Mouse (Mus musculus) spleen, adult 12 weeks (tissue): ENCODE results near the gene Ncaph2.

Source experiments
- DNase-seq: peaks from one replicate; pipeline ENCODE4 v3.0.0; 2022; ENCODE audit warnings: low spot score

The Ncaph2 gene

GRCm38 (mm10) chr15:89379429-89379828 lies 23.9 kb downstream of the Ncaph2 start:
- peak; percentile 45 for DNase-seq

- no peak for DNase-seq
Observed at GRCm38 (mm10) chr15:89384617-89385016, 29.1 kb downstream of the Ncaph2 start, which contains the start of gene Klhdc7b. Klhdc7b (plus strand) TSS chr15:89384917.

GRCm38 (mm10) chr15:89387127-89387526 lies 31.6 kb downstream of the Ncaph2 start:
- no peak for DNase-seq

GRCm38 (mm10) chr15:89390081-89390480 lies 34.6 kb downstream of the Ncaph2 start:
- DNase-seq: no peak

GRCm38 (mm10) chr15:89396883-89397282 lies 41.4 kb downstream of the Ncaph2 start:
- no peak for DNase-seq

GRCm38 (mm10) chr15:89398146-89398545 lies 42.6 kb downstream of the Ncaph2 start:
- no peak for DNase-seq

- DNase-seq: no peak
Observed at GRCm38 (mm10) chr15:89399716-89400115, 44.2 kb downstream of the Ncaph2 start.

- no peak for DNase-seq
Observed at GRCm38 (mm10) chr15:89402471-89402870, 47.0 kb downstream of the Ncaph2 start.

- DNase-seq: no peak
Observed at GRCm38 (mm10) chr15:89404831-89405623, 49.5 kb downstream of the Ncaph2 start.

GRCm38 (mm10) chr15:89406691-89407090 lies 51.2 kb downstream of the Ncaph2 start:
- no peak for DNase-seq

- DNase-seq: no peak
Observed at GRCm38 (mm10) chr15:89410118-89410517, 54.6 kb downstream of the Ncaph2 start, which contains the start of gene Syce3. Syce3 (minus strand) TSS chr15:89410503.

GRCm38 (mm10) chr15:89415282-89415681 lies 59.8 kb downstream of the Ncaph2 start:
- DNase-seq: no peak

GRCm38 (mm10) chr15:89421938-89422337 lies 66.4 kb downstream of the Ncaph2 start:
- no peak for DNase-seq
